In genomic region chr5:75950866-75951265, GRCm38 (mm10) we compare ENCODE assay signal across 23 mouse cellular contexts. TPM values are rescaled to one million over a fixed set of nuclear protein-coding genes. Genes with fewer than 3 reads are reported as not detected.
DNase-seq lines count a peak whose midpoint lies in the region; ATAC-seq lines count a peak whose summit lies in the region.
"Had no signal": no experiment of that assay in that cellular context is flagged by ENCODE, and none has a peak within 500 bp of the region (broad histone marks: within the 10 kb centered on the region; RNA-seq: fewer than 3 reads in every experiment).

No protein-coding gene starts in this region.

- H3K4me2 ChIP-seq in hindbrain, embryonic 13.5 days: no peak overlapping the region
- H3K4me2 ChIP-seq in hindbrain, embryonic 16.5 days (ENCODE audit: low read length): no peak overlapping the region
- H3K4me2 ChIP-seq: forebrain, embryonic 13.5 days; heart, embryonic 12.5 days; heart, embryonic 15.5 days; hindbrain, embryonic 14.5 days had no signal

- WGBS in hindbrain, embryonic 13.5 days: 34% methylated on average over 2 of the region's 2 CpGs
- 20% methylated on average over 2 of the region's 2 CpGs for WGBS in hindbrain, embryonic 16.5 days

- H3K9me3 ChIP-seq in hindbrain, embryonic 13.5 days: no peaks in the 10 kb centered on the region
- no peaks in the 10 kb centered on the region for H3K9me3 ChIP-seq in hindbrain, embryonic 16.5 days (ENCODE audit: control insufficient read depth, low read length)
- H3K9me3 ChIP-seq: forebrain, embryonic 10.5 days; forebrain, embryonic 13.5 days; heart, embryonic 12.5 days; heart, embryonic 15.5 days; hindbrain, embryonic 10.5 days had no signal

- H3K9ac ChIP-seq in hindbrain, embryonic 13.5 days: no peak overlapping the region
- no peak overlapping the region for H3K9ac ChIP-seq in hindbrain, embryonic 16.5 days (ENCODE audit: low read depth, low read length)
- H3K9ac ChIP-seq: forebrain, embryonic 13.5 days; heart, embryonic 12.5 days; heart, embryonic 15.5 days; hindbrain, embryonic 14.5 days had no signal

- no peak for ATAC-seq in hindbrain, embryonic 13.5 days (ENCODE audit: low FRiP score)
- ATAC-seq in hindbrain, embryonic 16.5 days: no peak
- ATAC-seq: activated CD4-positive, CD25-positive, alpha-beta regulatory T cell, adult 4 months; forebrain, embryonic 13.5 days; forebrain, embryonic 16.5 days had no signal

- no peak overlapping the region for H3K4me3 ChIP-seq in hindbrain, embryonic 13.5 days
- H3K4me3 ChIP-seq in hindbrain, embryonic 16.5 days (ENCODE audit: low read length): no peak overlapping the region
- H3K4me3 ChIP-seq: forebrain, embryonic 10.5 days; forebrain, embryonic 13.5 days; heart, embryonic 12.5 days; heart, embryonic 15.5 days; hindbrain, embryonic 10.5 days had no signal

- peak; percentile 27 to 40 for DNase-seq in cerebellum, postnatal 10 days
- no peak for DNase-seq in cerebellum, adult 18-20 months
- peak; percentile 73 for DNase-seq in retina, embryonic 14.5 days (ENCODE audit: low spot score)
- DNase-seq in ovary, postnatal 10 days (ENCODE audit: low spot score): no peak
- DNase-seq: adrenal gland, adult 8-10 months; adrenal gland, postnatal 25 days; cerebellum, adult 11-12 months; cerebellum, adult 9-10 months; cerebellum, postnatal 25 days; gastrocnemius, postnatal 10 days; gastrocnemius, postnatal 36 days; heart, postnatal 10 days; heart, postnatal 36 days had no signal

- H3K27me3 ChIP-seq in hindbrain, embryonic 13.5 days: no peaks in the 10 kb centered on the region
- H3K27me3 ChIP-seq in hindbrain, embryonic 16.5 days (replicated peaks; ENCODE audit: control insufficient read depth, insufficient read depth, low read length): no peaks in the 10 kb centered on the region
- H3K27me3 ChIP-seq: forebrain, embryonic 13.5 days; heart, embryonic 12.5 days; heart, embryonic 15.5 days had no signal

- no peaks in the 10 kb centered on the region for H3K4me1 ChIP-seq in hindbrain, embryonic 13.5 days (replicated peaks)
- H3K4me1 ChIP-seq in hindbrain, embryonic 16.5 days (ENCODE audit: control insufficient read depth, insufficient read depth, low read depth, low read length): no peaks in the 10 kb centered on the region
- H3K4me1 ChIP-seq: forebrain, embryonic 13.5 days; heart, embryonic 15.5 days had no signal

- H3K27ac ChIP-seq in hindbrain, embryonic 13.5 days: 0 out of 2 replicates have a peak overlapping the region, but pooled peaks have one; percentile 1
- H3K27ac ChIP-seq in hindbrain, embryonic 16.5 days (ENCODE audit: low read depth, low read length): no peak overlapping the region
- H3K27ac ChIP-seq: forebrain, embryonic 10.5 days; forebrain, embryonic 13.5 days; heart, embryonic 15.5 days; hindbrain, embryonic 10.5 days; hindbrain, embryonic 14.5 days had no signal

- no peaks in the 10 kb centered on the region for H3K36me3 ChIP-seq in hindbrain, embryonic 13.5 days
- no peaks in the 10 kb centered on the region for H3K36me3 ChIP-seq in hindbrain, embryonic 16.5 days (ENCODE audit: control insufficient read depth, insufficient read depth, low read length)
- H3K36me3 ChIP-seq: forebrain, embryonic 10.5 days; hindbrain, embryonic 10.5 days had no signal

RNA-seq across cellular contexts. Expression of gene Kdr, which starts 27.4 kb away (rescaled TPM):
- 24.4 and 26.0 TPM in 2 replicates for polyA plus RNA-seq in hindbrain, embryonic 13.5 days (2015; fragmentation: Nextera tagmentation; extraction: Ambion mirVana)
- polyA plus RNA-seq in hindbrain, embryonic 16.5 days (2015; fragmentation: Nextera tagmentation; extraction: Ambion mirVana): 21.7 and 28.6 TPM in 2 replicates

Comparison
In these comparisons a context has a peak if more than half of its experiments do, and no peak if none do; other contexts are left out.
1. DNase-seq: peak in cerebellum, postnatal 10 days (2 of 2) and retina, embryonic 14.5 days (single experiment); none in cerebellum, adult 18-20 months (0 of 2) and ovary, postnatal 10 days (single experiment).